Comparison of ENCODE assay signal across 16 mouse cellular contexts in genomic region chr6:47974599-47974998, GRCm38 (mm10). TPM values are rescaled to one million over a fixed set of nuclear protein-coding genes. Genes with fewer than 3 reads are reported as not detected.
A peak's percentile ranks its signal among the peaks of the same experiment; 100 is the strongest.
DNase-seq lines count a peak whose midpoint lies in the region; ATAC-seq and TF ChIP-seq lines count a peak whose summit lies in the region.
"Had no signal": no experiment of that assay in that cellular context is flagged by ENCODE, and none has a peak within 500 bp of the region (broad histone marks: within the 10 kb centered on the region; RNA-seq: fewer than 3 reads in every experiment).

No protein-coding gene starts in this region.

- H3K4me1 ChIP-seq in heart, postnatal 0 days (ENCODE audit: control insufficient read depth, insufficient read depth) = no peaks in the 10 kb centered on the region
- no peaks in the 10 kb centered on the region for H3K4me1 ChIP-seq in heart, embryonic 11.5 days (ENCODE audit: control insufficient read depth, insufficient read depth, low read length)
- H3K4me1 ChIP-seq in thymus, adult 2 months (replicated peaks; ENCODE audit: control insufficient read depth, insufficient read depth, low read length) = no peaks in the 10 kb centered on the region
- H3K4me1 ChIP-seq: embryonic facial prominence, embryonic 10.5 days; heart, embryonic 13.5 days; limb, embryonic 13.5 days; midbrain, embryonic 15.5 days had no signal

- no peak for ATAC-seq in heart, postnatal 0 days (ENCODE audit: insufficient read depth, low read depth)
- no peak for ATAC-seq in heart, embryonic 11.5 days (replicated peaks; ENCODE audit: insufficient number of reproducible peaks, low FRiP score, low TSS enrichment)
- ATAC-seq: hindbrain, postnatal 0 days; midbrain, embryonic 15.5 days had no signal

- H3K4me3 ChIP-seq in heart, postnatal 0 days (ENCODE audit: low read depth, low read length) = no peak overlapping the region
- no peak overlapping the region for H3K4me3 ChIP-seq in heart, embryonic 11.5 days (ENCODE audit: low read depth, low read length)
- no peak overlapping the region for H3K4me3 ChIP-seq in thymus, adult 2 months (ENCODE audit: control insufficient read depth, insufficient read depth, low read length)
- H3K4me3 ChIP-seq: embryonic facial prominence, embryonic 10.5 days; heart, embryonic 13.5 days; limb, embryonic 13.5 days; midbrain, embryonic 15.5 days had no signal

- 0 out of 2 replicates have a peak, but pooled peaks have one; percentile 8 for TF ChIP-seq CTCF in heart, postnatal 0 days (IDR thresholded peaks at IDR 0.05; ENCODE audit: low read depth)
- TF ChIP-seq CTCF in thymus, adult 2 months (IDR thresholded peaks at IDR 0.05; ENCODE audit: borderline replicate concordance, control insufficient read depth, extremely low read depth, insufficient read depth, low read length, poor library complexity) = no peak
- TF ChIP-seq CTCF in brain, embryonic 14.5 days (IDR thresholded peaks at IDR 0.05; ENCODE audit: borderline replicate concordance, extremely low read depth, insufficient read depth, insufficient read length) = peak; percentile 7; the same call in 1 of the 2 replicates

- intact Hi-C loops in left cerebral cortex, postnatal 4 days (cut with DNase I) = no loop called here

- no peak for DNase-seq in heart, postnatal 0 days (ENCODE audit: low spot score)
- peak; percentile 32 for DNase-seq in thymus, adult 2 months
- no peak for DNase-seq in thymus, postnatal 10 days (ENCODE audit: low spot score in 2 of 2)
- DNase-seq in brain, embryonic 14.5 days (ENCODE audit: low read depth) = no peak
- DNase-seq in thymus, postnatal 36 days = peak; percentile 15 to 23
- DNase-seq in layer of hippocampus, adult 9-10 months (ENCODE audit: low spot score) = no peak
- no peak for DNase-seq in left cerebral cortex, postnatal 4 days
- DNase-seq: cerebellum, adult 9-10 months; kidney, postnatal 10 days; layer of hippocampus, postnatal 36 days had no signal

- no peak for TF ChIP-seq EP300 in heart, postnatal 0 days (IDR thresholded peaks at IDR 0.05; ENCODE audit: low read depth)

- H3K27me3 ChIP-seq in heart, postnatal 0 days (ENCODE audit: control insufficient read depth, insufficient read depth, low read length) = peaks cover 60% of the 10 kb centered on the region
- peaks cover 22% of the 10 kb centered on the region; the same call in 1 of the 2 replicates for H3K27me3 ChIP-seq in heart, embryonic 11.5 days (ENCODE audit: control insufficient read depth, insufficient read depth, low read length)
- no peaks in the 10 kb centered on the region for H3K27me3 ChIP-seq in thymus, adult 2 months (ENCODE audit: control insufficient read depth, insufficient read depth, low read length)
- H3K27me3 ChIP-seq: limb, embryonic 13.5 days; midbrain, embryonic 15.5 days had no signal

- H3K27ac ChIP-seq in heart, postnatal 0 days (ENCODE audit: low read depth) = no peak overlapping the region
- H3K27ac ChIP-seq in heart, embryonic 11.5 days (ENCODE audit: low read depth, low read length) = no peak overlapping the region
- no peak overlapping the region for H3K27ac ChIP-seq in thymus, adult 2 months (ENCODE audit: control insufficient read depth, insufficient read depth, low read length)
- H3K27ac ChIP-seq: embryonic facial prominence, embryonic 10.5 days; heart, embryonic 13.5 days; hindbrain, postnatal 0 days; limb, embryonic 13.5 days; midbrain, embryonic 15.5 days had no signal

- TF ChIP-seq POLR2A in thymus, adult 2 months (IDR thresholded peaks at IDR 0.05; ENCODE audit: control insufficient read depth, extremely low read depth, insufficient read depth, low read length, poor library complexity) = no peak
- TF ChIP-seq POLR2A in brain, embryonic 14.5 days (IDR thresholded peaks at IDR 0.05; ENCODE audit: borderline replicate concordance, extremely low read depth, insufficient read depth, insufficient read length, poor library complexity, severe bottlenecking) = no peak

- H3K36me3 ChIP-seq in heart, postnatal 0 days (replicated peaks; ENCODE audit: control insufficient read depth, insufficient read depth, low read length) = no peaks in the 10 kb centered on the region
- no peaks in the 10 kb centered on the region for H3K36me3 ChIP-seq in heart, embryonic 11.5 days (ENCODE audit: control insufficient read depth, insufficient read depth, low read length)
- H3K36me3 ChIP-seq in thymus, adult 2 months (ENCODE audit: control insufficient read depth, insufficient read depth, low read length) = no peaks in the 10 kb centered on the region
- H3K36me3 ChIP-seq: embryonic facial prominence, embryonic 10.5 days; heart, embryonic 13.5 days; limb, embryonic 13.5 days; midbrain, embryonic 15.5 days had no signal

- no peaks in the 10 kb centered on the region for H3K9me3 ChIP-seq in heart, postnatal 0 days (replicated peaks; ENCODE audit: control insufficient read depth, low read length)
- no peaks in the 10 kb centered on the region for H3K9me3 ChIP-seq in heart, embryonic 11.5 days (replicated peaks; ENCODE audit: control insufficient read depth, low read length)
- H3K9me3 ChIP-seq: embryonic facial prominence, embryonic 10.5 days; heart, embryonic 13.5 days; midbrain, embryonic 15.5 days had no signal

- no peak overlapping the region for H3K4me2 ChIP-seq in heart, postnatal 0 days (ENCODE audit: low read depth, low read length)
- no peak overlapping the region for H3K4me2 ChIP-seq in heart, embryonic 11.5 days
- H3K4me2 ChIP-seq: heart, embryonic 13.5 days; limb, embryonic 13.5 days; midbrain, embryonic 15.5 days had no signal

- H3K9ac ChIP-seq in heart, postnatal 0 days (replicated peaks; ENCODE audit: low read depth, low read length) = no peak overlapping the region
- no peak overlapping the region for H3K9ac ChIP-seq in heart, embryonic 11.5 days (ENCODE audit: low read depth, low read length)
- H3K9ac ChIP-seq: heart, embryonic 13.5 days; limb, embryonic 13.5 days; midbrain, embryonic 15.5 days had no signal

- WGBS in heart, postnatal 0 days = 75% methylated on average over 1 of the region's 1 CpGs
- 80% methylated on average over 1 of the region's 1 CpGs for WGBS in heart, embryonic 11.5 days (ENCODE audit: insufficient replicate concordance)
- WGBS in thymus, adult 2 months = 93% methylated on average over 1 of the region's 1 CpGs

RNA-seq across cellular contexts. Expression of gene Zfp956, which starts 21.4 kb away (rescaled TPM):
- total RNA-seq in heart, postnatal 0 days (2014; rRNA removed; ENCODE audit: low replicate concordance) = 2.2 and 2.4 TPM in 2 replicates
- 1.2 and 2.0 TPM in 2 replicates for polyA plus RNA-seq in heart, postnatal 0 days (2015; fragmentation: Nextera tagmentation; extraction: Ambion mirVana)
- polyA plus RNA-seq in heart, embryonic 11.5 days (2014; fragmentation: Nextera tagmentation; extraction: Ambion mirVana) = 2.5 and 2.9 TPM in 2 replicates
- 35.6 and 38.4 TPM in 2 replicates for polyA plus RNA-seq in thymus, adult 2 months (2012; rRNA removed)
- 26.3 and 34.0 TPM in 2 replicates for polyA plus RNA-seq in brain, embryonic 14.5 days (2012; rRNA removed)
- 10 to 100 TPM; 23.2 to 28.7 TPM for total RNA-seq in left cerebral cortex, postnatal 4 days (2021)

RNA-seq across cellular contexts. Expression of gene Zfp212, which starts 54.3 kb away (rescaled TPM):
- total RNA-seq in heart, postnatal 0 days (2014; rRNA removed; ENCODE audit: low replicate concordance) = 5.8 and 7.8 TPM in 2 replicates
- polyA plus RNA-seq in heart, postnatal 0 days (2015; fragmentation: Nextera tagmentation; extraction: Ambion mirVana) = 5.9 and 7.5 TPM in 2 replicates
- polyA plus RNA-seq in heart, embryonic 11.5 days (2014; fragmentation: Nextera tagmentation; extraction: Ambion mirVana) = 6.9 and 7.7 TPM in 2 replicates
- polyA plus RNA-seq in thymus, adult 2 months (2012; rRNA removed) = 25.3 and 26.4 TPM in 2 replicates
- 19.8 and 22.3 TPM in 2 replicates for polyA plus RNA-seq in brain, embryonic 14.5 days (2012; rRNA removed)
- 10 to 100 TPM; 18.5 to 20.5 TPM for total RNA-seq in left cerebral cortex, postnatal 4 days (2021)

Comparison
In these comparisons a context has a peak if more than half of its experiments do, and no peak if none do; other contexts are left out.
1. DNase-seq: peak in thymus, adult 2 months (single experiment) and thymus, postnatal 36 days (2 of 2); none in heart, postnatal 0 days (single experiment), thymus, postnatal 10 days (0 of 2), brain, embryonic 14.5 days (single experiment), layer of hippocampus, adult 9-10 months (single experiment) and left cerebral cortex, postnatal 4 days (single experiment).